Mouse (Mus musculus): Measurements from ENCODE around the gene Lrrk1. TPM values are rescaled to one million over a fixed set of nuclear protein-coding genes. Genes with fewer than 3 reads are reported as not detected.

Gene Lrrk1
- total RNA-seq, 2 experiments from 2014 or later: 11.9 to 13.3 TPM

- DNase-seq: peak in 1 of 2 experiments; percentile 41
- intact Hi-C loops (cut with DNase I): loop anchor here (2.0 to 5.0 kb wide), 2 partner anchors 32 to 44 kb away; partner anchors contain the start of gene Lrrk1
Observed at GRCm38 (mm10) chr7:66342831-66343230, 45.3 kb downstream of the Lrrk1 start.

GRCm38 (mm10) chr7:66342323-66342722 lies 45.8 kb downstream of the Lrrk1 start:
- DNase-seq: peak; percentile 75 to 82
- intact Hi-C loops (cut with DNase I): loop anchor here (2.0 to 5.0 kb wide), 2 partner anchors 32 to 45 kb away; partner anchors contain the start of gene Lrrk1

- no peak for DNase-seq
- intact Hi-C loops (cut with DNase I): loop anchor here (5.0 kb wide), 1 partner anchor 47 kb away; the partner anchor contains the start of gene Lrrk1
Observed at GRCm38 (mm10) chr7:66340044-66340443, 48.1 kb downstream of the Lrrk1 start.

GRCm38 (mm10) chr7:66339625-66340024 lies 48.5 kb downstream of the Lrrk1 start:
- DNase-seq: peak; percentile 39 to 53

GRCm38 (mm10) chr7:66336955-66337354 lies 51.2 kb downstream of the Lrrk1 start:
- intact Hi-C loops (cut with DNase I): no loop called here
- no peak for DNase-seq

More at GRCm38 (mm10) chr7:66339625-66340024, 48.5 kb downstream of the Lrrk1 start:
- intact Hi-C loops (cut with DNase I): loop anchor here (5.0 kb wide), 1 partner anchor 48 kb away; the partner anchor contains the start of gene Lrrk1

GRCm38 (mm10) chr7:66333906-66334500 lies 54.1 kb downstream of the Lrrk1 start:
- DNase-seq: no peak
- intact Hi-C loops (cut with DNase I): no loop called here

GRCm38 (mm10) chr7:66332340-66332739 lies 55.8 kb downstream of the Lrrk1 start:
- intact Hi-C loops (cut with DNase I): no loop called here
- DNase-seq: peak; percentile 47 to 53

- DNase-seq: peak; percentile 42 to 50
- intact Hi-C loops (cut with DNase I): no loop called here
Observed at GRCm38 (mm10) chr7:66330610-66331009, 57.5 kb downstream of the Lrrk1 start.

GRCm38 (mm10) chr7:66327516-66327915 lies 60.6 kb downstream of the Lrrk1 start:
- intact Hi-C loops (cut with DNase I): no loop called here
- DNase-seq: no peak

GRCm38 (mm10) chr7:66325419-66326053 lies 62.6 kb downstream of the Lrrk1 start:
- DNase-seq: peak in 1 of 2 experiments; percentile 51
- intact Hi-C loops (cut with DNase I): no loop called here

GRCm38 (mm10) chr7:66323252-66324015 lies 64.7 kb downstream of the Lrrk1 start:
- no peak for DNase-seq
- intact Hi-C loops (cut with DNase I): no loop called here

- intact Hi-C loops (cut with DNase I): no loop called here
- DNase-seq: no peak
Observed at GRCm38 (mm10) chr7:66320996-66321395, 67.2 kb downstream of the Lrrk1 start.

- intact Hi-C loops (cut with DNase I): no loop called here
Observed at GRCm38 (mm10) chr7:66318147-66318546, 70.0 kb downstream of the Lrrk1 start.

GRCm38 (mm10) chr7:66310670-66311656 lies 77.2 kb downstream of the Lrrk1 start:
- intact Hi-C loops (cut with DNase I): loop anchor here (1.0 to 2.0 kb wide), 3 partner anchors 32 to 352 kb away; no protein-coding TSS in a partner anchor
- peak; percentile 61 to 68 for DNase-seq

More at GRCm38 (mm10) chr7:66318147-66318546, 70.0 kb downstream of the Lrrk1 start:
- DNase-seq: no peak

GRCm38 (mm10) chr7:66309950-66310669 lies 78.0 kb downstream of the Lrrk1 start:
- intact Hi-C loops (cut with DNase I): loop anchor here (1.0 to 2.0 kb wide), 3 partner anchors 33 to 353 kb away; no protein-coding TSS in a partner anchor
- peak; percentile 75 to 81 for DNase-seq

GRCm38 (mm10) chr7:66309240-66309949 lies 78.8 kb downstream of the Lrrk1 start:
- peak; percentile 46 to 58 for DNase-seq

GRCm38 (mm10) chr7:66308581-66309239 lies 79.4 kb downstream of the Lrrk1 start:
- DNase-seq: no peak
- intact Hi-C loops (cut with DNase I): no loop called here

More at GRCm38 (mm10) chr7:66309240-66309949, 78.8 kb downstream of the Lrrk1 start:
- intact Hi-C loops (cut with DNase I): no loop called here

- no peak for DNase-seq
- intact Hi-C loops (cut with DNase I): no loop called here
Observed at GRCm38 (mm10) chr7:66307791-66308190, 80.4 kb downstream of the Lrrk1 start.
